Mouse (Mus musculus): ENCODE data around the gene Scrg1.
"Not testable (repeated sequence)": the region's sequence is repeated elsewhere in the genome, so short reads cannot be mapped to it uniquely, and the experiment has no call there.

Gene Scrg1

GRCm38 (mm10) chr8:57455765-57456164 lies at the start of gene Scrg1:
Scrg1 (plus strand) TSS chr8:57455923.
- no peak for DNase-seq (ENCODE audit: low spot score)

DNA sequence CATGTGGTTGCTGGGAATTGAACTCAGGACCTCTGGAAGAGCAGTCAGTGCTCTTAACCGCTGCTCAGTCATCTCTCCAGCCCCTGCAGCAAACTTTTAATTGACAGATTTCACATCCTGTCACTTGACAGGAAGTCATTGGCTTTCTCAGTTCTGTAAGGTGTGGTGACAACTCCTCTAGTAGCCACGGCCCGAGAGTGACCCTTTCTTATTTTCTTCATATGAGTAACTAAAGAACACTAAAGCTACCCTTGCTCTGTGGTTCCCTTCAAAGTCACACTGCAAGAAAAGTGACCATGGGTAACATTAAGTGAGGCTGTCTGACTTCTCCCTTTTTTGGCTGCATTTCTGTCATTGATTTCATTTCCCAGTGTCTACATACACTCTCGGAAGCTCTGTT lies 49.4 kb upstream of the Scrg1 start:
- no peak for DNase-seq (ENCODE audit: low spot score)

- no peak for DNase-seq (ENCODE audit: low spot score)
Observed at GRCm38 (mm10) chr8:57409333-57409732, 46.4 kb upstream of the Scrg1 start.

DNA sequence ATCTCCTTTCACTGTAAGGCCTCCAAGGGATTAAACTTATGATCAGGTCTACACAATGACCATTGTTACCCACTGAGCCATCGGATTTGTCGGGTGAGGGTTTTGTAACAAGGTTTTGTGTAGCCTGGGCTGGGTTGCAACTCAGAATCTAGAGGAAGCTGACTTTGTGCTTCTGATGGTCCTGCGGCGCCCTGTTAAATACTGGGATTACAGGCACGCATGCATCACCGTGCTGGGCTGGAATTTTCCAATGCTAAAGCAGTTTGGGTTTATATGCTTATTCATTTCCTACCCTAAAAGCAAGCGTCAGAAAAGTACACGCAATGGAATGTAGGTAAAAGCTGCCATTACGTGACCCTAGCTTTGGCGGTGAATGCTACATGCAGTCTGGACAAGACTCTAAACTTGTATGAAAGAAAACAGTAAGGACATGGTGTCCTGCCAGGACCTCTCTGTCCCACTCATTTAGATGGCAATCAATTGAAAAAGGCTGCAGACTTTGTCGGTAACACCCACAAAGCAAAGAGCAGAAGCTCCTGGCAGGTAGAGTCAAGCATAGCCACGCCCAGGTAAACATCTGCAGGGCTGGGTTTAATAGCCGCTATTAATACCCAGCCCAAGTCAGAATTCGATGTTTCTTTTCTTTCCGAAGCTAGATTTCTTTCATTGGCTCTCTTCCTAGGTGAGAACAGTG lies 45.8 kb upstream of the Scrg1 start:
- DNase-seq (ENCODE audit: low spot score) = no peak

- DNase-seq (ENCODE audit: low spot score) = no peak
Observed at GRCm38 (mm10) chr8:57410473-57410863, 45.3 kb upstream of the Scrg1 start.

- DNase-seq (ENCODE audit: low spot score) = no peak
Observed at GRCm38 (mm10) chr8:57411366-57411765, 44.4 kb upstream of the Scrg1 start.

DNA sequence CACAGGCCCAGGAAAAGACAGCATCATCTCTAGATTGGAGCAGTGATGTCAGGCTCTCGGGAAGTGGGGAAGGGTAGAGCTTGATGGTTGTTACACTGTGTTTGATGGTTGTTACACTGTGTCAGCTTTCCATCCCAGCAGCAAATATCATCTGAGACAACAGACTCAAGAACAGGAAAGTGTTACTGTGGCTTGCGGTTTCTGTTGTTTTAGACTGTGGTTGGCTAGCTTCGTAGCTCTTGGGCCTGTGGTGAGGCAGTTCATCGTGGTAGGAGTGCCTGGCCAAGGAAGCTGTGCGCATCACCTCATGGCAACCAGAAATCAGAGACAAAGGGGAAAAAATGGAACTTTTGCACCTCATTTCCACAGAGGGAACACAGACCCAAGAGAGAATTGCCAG lies 38.9 kb upstream of the Scrg1 start:
- DNase-seq (ENCODE audit: low spot score) = no peak

- no peak for DNase-seq (ENCODE audit: low spot score)
Observed at GRCm38 (mm10) chr8:57426074-57426473, 29.6 kb upstream of the Scrg1 start.

GRCm38 (mm10) chr8:57427581-57428366 lies 27.9 kb upstream of the Scrg1 start:
- no peak for DNase-seq (ENCODE audit: low spot score)

- no peak for DNase-seq (ENCODE audit: low spot score)
Observed at GRCm38 (mm10) chr8:57428566-57428965, 27.2 kb upstream of the Scrg1 start.

GRCm38 (mm10) chr8:57429166-57429887 lies 26.4 kb upstream of the Scrg1 start:
- DNase-seq (ENCODE audit: low spot score) = peak; percentile 45

GRCm38 (mm10) chr8:57429888-57430274 lies 25.8 kb upstream of the Scrg1 start:
- not testable (repeated sequence) for DNase-seq (ENCODE audit: low spot score)

GRCm38 (mm10) chr8:57430901-57431300 lies 24.8 kb upstream of the Scrg1 start:
- no peak for DNase-seq (ENCODE audit: low spot score)

- DNase-seq (ENCODE audit: low spot score) = no peak
Observed at GRCm38 (mm10) chr8:57432802-57433201, 22.9 kb upstream of the Scrg1 start.

DNA sequence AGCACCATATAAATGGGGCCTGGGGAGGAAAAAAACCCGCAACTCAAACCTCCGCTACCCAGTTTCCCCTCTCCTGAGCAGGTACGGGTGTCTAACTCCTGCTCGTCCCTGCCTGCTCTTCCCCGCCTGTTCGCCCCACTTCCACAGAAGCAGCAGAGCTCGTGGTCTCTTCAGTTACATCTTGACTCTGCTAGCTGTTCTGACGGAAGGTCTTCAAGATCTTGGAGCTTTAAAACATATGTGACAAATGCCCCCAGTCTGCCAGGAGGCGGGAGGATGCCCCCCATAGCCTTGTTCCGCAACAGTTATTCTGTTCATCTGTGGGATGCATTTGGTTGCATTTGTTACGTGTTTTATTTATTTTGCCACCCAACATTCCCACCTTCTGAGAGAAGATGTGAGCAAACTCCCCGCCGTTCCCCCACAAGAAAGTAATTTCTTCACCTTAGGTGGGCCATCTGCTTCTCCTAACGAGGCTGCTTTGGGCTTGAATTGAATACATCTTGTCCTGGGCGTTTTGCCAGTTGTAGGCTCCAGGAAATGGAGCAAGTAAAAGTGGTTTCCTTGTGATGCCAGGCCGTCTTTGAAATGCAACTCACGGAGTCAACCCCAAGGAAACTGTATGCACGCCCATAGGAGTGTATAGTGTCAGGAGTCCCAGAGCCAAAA lies 19.8 kb upstream of the Scrg1 start:
- no peak for DNase-seq (ENCODE audit: low spot score)

DNA sequence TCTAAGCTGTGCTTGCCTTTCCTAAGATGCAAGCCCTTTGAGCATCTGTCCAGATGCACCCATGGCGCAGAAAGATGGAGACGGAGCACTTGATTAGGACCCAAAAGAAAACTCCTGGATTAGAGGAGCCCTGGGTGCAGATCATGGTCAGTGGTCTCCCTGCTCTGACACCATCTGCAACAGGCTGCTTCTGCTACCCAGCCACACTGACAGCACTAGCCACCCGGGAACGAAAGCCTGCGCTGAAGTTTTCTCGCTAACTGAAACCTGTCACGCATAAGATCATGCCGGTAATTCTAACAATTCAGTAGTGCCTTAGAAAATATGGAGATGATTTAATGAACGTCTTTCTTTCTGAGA lies 19.3 kb upstream of the Scrg1 start:
- no peak for DNase-seq (ENCODE audit: low spot score)

GRCm38 (mm10) chr8:57441131-57441530 lies 14.6 kb upstream of the Scrg1 start:
- no peak for DNase-seq (ENCODE audit: low spot score)

DNA sequence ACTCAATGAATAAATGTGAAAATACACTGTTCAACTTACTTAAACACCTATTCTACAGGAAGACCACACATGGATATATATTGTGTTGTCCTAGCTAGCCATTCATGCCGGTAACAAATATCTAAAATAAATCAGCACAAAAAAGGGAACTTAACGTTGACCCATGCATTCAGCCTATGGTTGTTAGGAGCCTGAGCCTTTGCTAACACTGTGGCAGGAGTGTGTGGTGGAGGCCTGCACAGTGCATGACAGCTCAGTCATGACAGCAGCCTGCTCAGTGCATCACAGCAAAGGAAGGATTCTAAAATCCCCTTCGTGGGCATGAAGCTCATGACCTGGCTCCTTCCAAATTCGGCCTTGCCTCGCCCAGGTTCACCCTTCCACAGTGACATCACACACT lies 14.2 kb upstream of the Scrg1 start:
- DNase-seq (ENCODE audit: low spot score) = no peak

- no peak for DNase-seq (ENCODE audit: low spot score)
Observed at GRCm38 (mm10) chr8:57443289-57443688, 12.4 kb upstream of the Scrg1 start.

GRCm38 (mm10) chr8:57445901-57446300 lies 9.8 kb upstream of the Scrg1 start:
- not testable (repeated sequence) for DNase-seq (ENCODE audit: low spot score)

- no peak for DNase-seq (ENCODE audit: low spot score)
Observed at GRCm38 (mm10) chr8:57450726-57451125, 5.0 kb upstream of the Scrg1 start.

DNA sequence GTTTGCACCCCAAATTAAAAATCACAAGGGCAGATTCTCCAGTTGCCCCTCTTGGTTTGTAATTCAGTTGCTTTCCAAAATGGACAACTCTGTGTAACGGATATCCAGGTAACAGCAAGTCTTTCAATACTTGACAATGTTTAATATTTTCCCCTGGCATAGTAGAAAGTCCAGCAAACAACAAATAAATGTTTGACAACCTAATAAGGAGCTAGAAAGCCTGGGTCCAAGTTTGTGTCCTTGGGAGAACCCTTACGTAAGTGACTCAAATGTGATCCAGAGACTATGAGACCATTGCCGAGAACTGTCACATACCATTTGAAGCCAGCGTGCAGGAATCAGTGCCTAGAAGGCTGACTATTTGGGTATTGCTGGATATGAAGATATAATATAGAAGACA lies 3.8 kb upstream of the Scrg1 start:
- DNase-seq (ENCODE audit: low spot score) = no peak
